Mouse (Mus musculus): ENCODE measurements around the gene Mfsd14b. TPM values are rescaled to one million over a fixed set of nuclear protein-coding genes. Genes with fewer than 3 reads are reported as not detected.

The Mfsd14b gene
- polyA plus RNA-seq (2014; fragmentation: Nextera tagmentation; extraction: Ambion mirVana), result 33.4 and 33.7 TPM in 2 replicates

DNA sequence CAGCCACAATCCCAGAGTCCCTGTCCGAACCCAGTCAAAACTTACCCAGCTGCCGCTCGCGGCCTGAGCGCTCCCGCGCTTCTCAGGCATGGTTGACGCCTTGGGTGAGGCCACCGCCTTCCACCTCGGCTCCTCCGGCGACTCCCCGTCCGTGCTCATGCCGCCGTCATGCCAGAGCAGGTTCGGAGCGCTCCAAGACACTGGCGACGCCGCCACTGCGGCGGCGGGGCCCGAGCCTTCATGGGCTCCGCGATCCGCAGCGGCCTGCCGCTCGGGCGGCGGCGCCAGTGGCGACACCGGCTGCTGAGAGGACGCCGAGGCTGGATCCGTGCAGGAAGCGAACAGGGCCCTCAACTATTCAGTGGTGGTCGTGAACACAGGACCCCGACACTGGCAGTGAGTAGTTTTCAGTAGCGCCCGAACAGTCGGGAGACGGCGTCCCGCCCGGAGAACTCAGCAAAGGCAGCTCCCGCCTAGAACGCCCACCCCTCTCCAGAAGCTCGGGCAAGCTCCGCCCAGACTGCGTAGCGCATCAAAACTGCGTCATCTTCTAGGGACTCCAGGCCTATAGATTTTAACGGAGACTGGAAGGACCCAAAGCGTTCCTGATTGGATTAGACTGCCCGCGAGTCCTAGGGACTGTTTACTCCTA, at the start of gene Mfsd14b:
Gene Mfsd14b (minus strand): TSS at position 517 of the 652 bp plus-strand sequence.
- peak; percentile 100 for ATAC-seq (ENCODE audit: low read depth)
- H3K4me1 ChIP-seq (ENCODE audit: control insufficient read depth, insufficient read depth, low read length), result peaks cover 10% of the 10 kb centered on the region; the same call in 1 of the 2 replicates
- WGBS, result under 1% methylated on average over 53 of the region's 60 CpGs
- H3K4me2 ChIP-seq (ENCODE audit: low read depth, low read length), result peak within 1 kb of the TSS; percentile 69
- no peaks in the 10 kb centered on the region for H3K9me3 ChIP-seq (ENCODE audit: control insufficient read depth, low read length)
- peak within 1 kb of the TSS; percentile 85 for H3K27ac ChIP-seq (ENCODE audit: low read depth, low read length)
- H3K9ac ChIP-seq (replicated peaks; ENCODE audit: low read depth, low read length), result peak within 1 kb of the TSS; percentile 88
- no peaks in the 10 kb centered on the region for H3K27me3 ChIP-seq (ENCODE audit: control insufficient read depth, insufficient read depth, low read length)
- no peaks in the 10 kb centered on the region for H3K36me3 ChIP-seq (ENCODE audit: control insufficient read depth, insufficient read depth, low read length)
- peak within 1 kb of the TSS; percentile 94 for H3K4me3 ChIP-seq (ENCODE audit: low read depth, low read length)

- ATAC-seq (ENCODE audit: low read depth), result no peak
- Histone ChIP-seq H3K36me3 (ENCODE audit: control insufficient read depth, insufficient read depth, low read length) (no peaks in the 10 kb centered on the region), H3K27me3 (ENCODE audit: control insufficient read depth, insufficient read depth, low read length) (no peaks in the 10 kb centered on the region), H3K9ac (replicated peaks; ENCODE audit: low read depth, low read length) (no peak within 1 kb of the TSS), H3K9me3 (ENCODE audit: control insufficient read depth, low read length) (no peaks in the 10 kb centered on the region), H3K4me1 (ENCODE audit: control insufficient read depth, insufficient read depth, low read length) (no peaks in the 10 kb centered on the region), H3K27ac (ENCODE audit: low read depth, low read length) (no peak within 1 kb of the TSS), H3K4me3 (ENCODE audit: low read depth, low read length) (no peak within 1 kb of the TSS), H3K4me2 (ENCODE audit: low read depth, low read length) (no peak within 1 kb of the TSS)
- 77% methylated on average over 1 of the region's 1 CpGs for WGBS
Observed at GRCm38 (mm10) chr13:65149940-65150339, 37.2 kb upstream of the Mfsd14b start, which contains the start of gene Olfr466. TSS of gene Olfr466 (plus strand) at chr13:65150240.

GRCm38 (mm10) chr13:65137789-65138188, 25.0 kb upstream of the Mfsd14b start, which contains the start of gene Olfr465-ps1:
TSS of gene Olfr465-ps1 (plus strand) at chr13:65138089.
- no peaks in the 10 kb centered on the region for H3K4me1 ChIP-seq (ENCODE audit: control insufficient read depth, insufficient read depth, low read length)
- no peak within 1 kb of the TSS for H3K27ac ChIP-seq (ENCODE audit: low read depth, low read length)
- WGBS, result 87% methylated on average over 4 of the region's 4 CpGs
- no peaks in the 10 kb centered on the region for H3K36me3 ChIP-seq (ENCODE audit: control insufficient read depth, insufficient read depth, low read length)
- H3K9ac ChIP-seq (replicated peaks; ENCODE audit: low read depth, low read length), result no peak within 1 kb of the TSS
- H3K27me3 ChIP-seq (ENCODE audit: control insufficient read depth, insufficient read depth, low read length), result no peaks in the 10 kb centered on the region
- ATAC-seq (ENCODE audit: low read depth), result no peak
- no peak within 1 kb of the TSS for H3K4me3 ChIP-seq (ENCODE audit: low read depth, low read length)
- no peak within 1 kb of the TSS for H3K4me2 ChIP-seq (ENCODE audit: low read depth, low read length)
- no peaks in the 10 kb centered on the region for H3K9me3 ChIP-seq (ENCODE audit: control insufficient read depth, low read length)

DNA sequence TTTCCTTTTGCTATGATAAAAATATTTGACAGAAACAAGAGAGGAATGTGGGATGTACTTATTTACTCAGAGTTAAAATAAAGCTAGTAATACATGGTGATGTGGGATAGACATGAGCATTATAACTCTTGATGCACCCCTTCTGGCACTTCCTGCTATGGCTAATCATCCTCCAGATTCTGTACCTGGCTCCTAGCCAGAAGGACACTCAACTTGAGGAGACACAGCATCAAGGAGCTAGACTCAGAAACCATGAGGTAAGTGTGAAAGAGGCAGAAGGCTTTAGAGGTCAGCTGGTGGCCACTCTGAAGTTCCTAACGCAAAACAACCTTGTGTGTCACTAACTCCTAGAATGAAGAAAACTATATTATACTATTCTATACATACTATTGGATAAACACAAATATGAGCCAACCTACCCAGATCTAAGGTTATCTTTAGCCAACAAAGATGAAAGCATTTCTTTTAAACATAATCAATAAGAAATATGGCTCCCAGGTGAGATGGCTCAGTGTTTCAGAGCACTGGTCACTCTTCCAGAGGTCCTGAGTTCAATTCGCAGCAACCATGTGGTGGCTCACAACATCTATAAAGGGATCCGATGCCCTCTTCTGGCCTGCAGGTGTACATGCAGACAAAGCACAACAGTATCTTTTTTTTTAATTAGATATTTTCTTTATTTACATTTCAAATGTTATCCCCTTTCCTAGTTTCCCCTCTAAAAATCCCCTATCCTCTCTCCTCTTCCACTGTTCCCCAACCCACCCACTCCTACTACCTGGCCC, 14.5 kb upstream of the Mfsd14b start:
- no peak overlapping the region for H3K4me3 ChIP-seq (ENCODE audit: low read depth, low read length)
- WGBS, result 61% methylated on average over 3 of the region's 3 CpGs
- no peaks in the 10 kb centered on the region for H3K27me3 ChIP-seq (ENCODE audit: control insufficient read depth, insufficient read depth, low read length)

DNA sequence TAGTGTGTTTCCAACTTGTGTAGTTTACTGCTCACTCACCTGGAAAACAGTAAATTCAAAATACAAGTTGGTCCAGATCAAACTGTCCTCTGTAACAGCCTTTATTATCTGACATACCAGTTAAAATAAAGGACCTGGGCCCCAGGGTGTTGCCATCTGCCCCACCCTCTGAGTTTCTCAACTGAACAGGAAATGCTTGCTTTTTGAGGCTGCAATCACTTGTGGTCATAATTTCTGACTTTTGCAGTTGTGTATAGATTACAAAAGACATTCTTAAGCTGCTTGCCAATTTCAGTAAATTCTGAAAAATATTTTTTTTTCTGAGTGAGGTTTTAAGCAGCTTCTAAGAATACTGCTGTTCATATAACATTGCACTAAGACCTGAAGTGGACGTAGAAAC, 9.3 kb upstream of the Mfsd14b start:
- ATAC-seq (ENCODE audit: low read depth), result no peak
- Histone ChIP-seq H3K9ac (replicated peaks; ENCODE audit: low read depth, low read length) (no peak overlapping the region), H3K4me2 (ENCODE audit: low read depth, low read length) (no peak overlapping the region), H3K27me3 (ENCODE audit: control insufficient read depth, insufficient read depth, low read length) (no peaks in the 10 kb centered on the region), H3K36me3 (ENCODE audit: control insufficient read depth, insufficient read depth, low read length) (no peaks in the 10 kb centered on the region), H3K9me3 (ENCODE audit: control insufficient read depth, low read length) (no peaks in the 10 kb centered on the region), H3K4me3 (ENCODE audit: low read depth, low read length) (no peak overlapping the region), H3K4me1 (ENCODE audit: control insufficient read depth, insufficient read depth, low read length) (no peaks in the 10 kb centered on the region), H3K27ac (ENCODE audit: low read depth, low read length) (no peak overlapping the region)
- WGBS, result 88% methylated on average over 1 of the region's 1 CpGs

More for the DNA sequence above, 14.5 kb upstream of the Mfsd14b start:
- H3K4me2 ChIP-seq (ENCODE audit: low read depth, low read length), result no peak overlapping the region
- H3K9me3 ChIP-seq (ENCODE audit: control insufficient read depth, low read length), result no peaks in the 10 kb centered on the region; the same call in 1 of the 2 replicates
- H3K4me1 ChIP-seq (ENCODE audit: control insufficient read depth, insufficient read depth, low read length), result no peaks in the 10 kb centered on the region
- no peak for ATAC-seq (ENCODE audit: low read depth)
- H3K9ac ChIP-seq (replicated peaks; ENCODE audit: low read depth, low read length), result no peak overlapping the region
- H3K36me3 ChIP-seq (ENCODE audit: control insufficient read depth, insufficient read depth, low read length), result no peaks in the 10 kb centered on the region
- no peak overlapping the region for H3K27ac ChIP-seq (ENCODE audit: low read depth, low read length)

DNA sequence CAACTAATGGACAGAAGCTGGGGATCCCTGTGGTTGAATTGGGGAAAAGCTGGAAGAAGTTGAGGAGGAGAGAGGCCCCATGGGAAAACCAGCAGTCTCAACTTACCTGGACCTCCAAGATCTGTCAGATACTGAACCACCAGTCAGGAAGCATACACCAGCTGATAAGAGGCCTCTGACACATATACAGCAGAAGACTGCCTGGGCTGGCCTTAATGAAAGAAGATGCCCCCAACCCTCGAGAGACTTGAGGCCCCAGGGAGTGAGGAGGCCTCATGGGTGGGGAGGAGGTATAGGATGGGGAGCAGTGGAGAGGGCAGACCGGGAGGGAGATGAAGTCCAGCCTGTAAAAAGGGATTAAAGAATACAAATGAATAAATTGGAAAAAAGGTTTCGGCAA, 8.2 kb upstream of the Mfsd14b start:
- no peak for ATAC-seq (ENCODE audit: low read depth)
- H3K27ac ChIP-seq (ENCODE audit: low read depth, low read length), result no peak overlapping the region

DNA sequence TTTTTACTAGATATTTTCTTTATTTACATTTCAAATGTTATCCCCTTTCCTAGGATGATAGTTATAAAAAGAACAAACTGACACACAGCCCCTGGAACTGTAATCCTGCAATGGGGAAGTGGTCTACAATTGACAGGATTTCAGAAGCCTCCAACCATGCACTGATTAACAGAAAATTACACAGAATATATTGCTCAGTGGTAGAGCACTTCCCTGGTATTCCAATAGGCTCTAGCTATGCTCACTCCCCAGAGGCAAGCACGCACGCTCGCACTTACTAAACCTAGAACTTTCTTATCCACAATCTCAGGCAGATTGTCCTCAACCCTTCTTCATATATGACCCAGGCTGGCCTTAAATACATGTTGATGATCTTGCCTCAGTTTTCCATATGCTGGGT, 464 bp upstream of the Mfsd14b start:
- H3K4me2 ChIP-seq (ENCODE audit: low read depth, low read length), result peak overlapping the region; percentile 51
- ATAC-seq (ENCODE audit: low read depth), result peak; percentile 57
- no peaks in the 10 kb centered on the region for H3K27me3 ChIP-seq (ENCODE audit: control insufficient read depth, insufficient read depth, low read length)
- 62% methylated on average over 3 of the region's 3 CpGs for WGBS
- peak overlapping the region; percentile 70 for H3K27ac ChIP-seq (ENCODE audit: low read depth, low read length)
- H3K4me1 ChIP-seq (ENCODE audit: control insufficient read depth, insufficient read depth, low read length), result peaks cover 10% of the 10 kb centered on the region; the same call in 1 of the 2 replicates
- H3K9me3 ChIP-seq (ENCODE audit: control insufficient read depth, low read length), result no peaks in the 10 kb centered on the region
- peak overlapping the region; percentile 94 for H3K4me3 ChIP-seq (ENCODE audit: low read depth, low read length)
- peak overlapping the region; percentile 88 for H3K9ac ChIP-seq (replicated peaks; ENCODE audit: low read depth, low read length)
- no peaks in the 10 kb centered on the region for H3K36me3 ChIP-seq (ENCODE audit: control insufficient read depth, insufficient read depth, low read length)

More for the DNA sequence above, 8.2 kb upstream of the Mfsd14b start:
- H3K4me3 ChIP-seq (ENCODE audit: low read depth, low read length), result no peak overlapping the region
- no peaks in the 10 kb centered on the region for H3K9me3 ChIP-seq (ENCODE audit: control insufficient read depth, low read length)
- no peak overlapping the region for H3K9ac ChIP-seq (replicated peaks; ENCODE audit: low read depth, low read length)
- no peaks in the 10 kb centered on the region for H3K27me3 ChIP-seq (ENCODE audit: control insufficient read depth, insufficient read depth, low read length)
- no peaks in the 10 kb centered on the region for H3K4me1 ChIP-seq (ENCODE audit: control insufficient read depth, insufficient read depth, low read length)
- 73% methylated on average over 3 of the region's 3 CpGs for WGBS
- H3K36me3 ChIP-seq (ENCODE audit: control insufficient read depth, insufficient read depth, low read length), result no peaks in the 10 kb centered on the region
- no peak overlapping the region for H3K4me2 ChIP-seq (ENCODE audit: low read depth, low read length)

- peak overlapping the region; percentile 88 for H3K9ac ChIP-seq (replicated peaks; ENCODE audit: low read depth, low read length)
- no peak for ATAC-seq (ENCODE audit: low read depth)
- peak overlapping the region; percentile 85; the same call in 1 of the 2 replicates for H3K27ac ChIP-seq (ENCODE audit: low read depth, low read length)
- peak overlapping the region; percentile 94 for H3K4me3 ChIP-seq (ENCODE audit: low read depth, low read length)
- peak overlapping the region; percentile 69 for H3K4me2 ChIP-seq (ENCODE audit: low read depth, low read length)
- no peaks in the 10 kb centered on the region for H3K27me3 ChIP-seq (ENCODE audit: control insufficient read depth, insufficient read depth, low read length)
- H3K36me3 ChIP-seq (ENCODE audit: control insufficient read depth, insufficient read depth, low read length), result no peaks in the 10 kb centered on the region
- 2% methylated on average over 5 of the region's 5 CpGs for WGBS
- H3K4me1 ChIP-seq (ENCODE audit: control insufficient read depth, insufficient read depth, low read length), result peaks cover 10% of the 10 kb centered on the region; the same call in 1 of the 2 replicates
- no peaks in the 10 kb centered on the region for H3K9me3 ChIP-seq (ENCODE audit: control insufficient read depth, low read length)
Observed at GRCm38 (mm10) chr13:65111961-65112360, 814 bp downstream of the Mfsd14b start.

DNA sequence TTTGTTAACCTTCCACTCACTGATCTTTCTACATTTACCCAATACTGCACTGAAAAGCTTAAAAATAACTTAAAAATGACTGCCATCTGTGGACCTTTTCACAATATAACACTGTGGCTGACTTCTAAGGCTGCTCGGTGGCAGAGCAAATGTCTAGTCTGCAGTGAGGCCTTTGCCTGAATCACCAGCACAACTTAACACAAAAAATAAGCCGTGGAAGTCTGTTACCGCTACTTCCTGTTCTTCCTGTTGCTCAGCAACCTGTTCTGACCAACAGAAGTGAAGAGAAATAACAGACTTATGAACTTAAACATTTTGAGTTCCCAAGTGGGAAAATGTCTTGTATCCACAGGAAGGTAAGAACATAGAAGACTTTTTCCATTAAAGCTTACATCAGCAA, 11.5 kb downstream of the Mfsd14b start:
- WGBS, result 98% methylated on average over 3 of the region's 3 CpGs

More for the DNA sequence above, 11.5 kb downstream of the Mfsd14b start:
- no peak overlapping the region for H3K9ac ChIP-seq (replicated peaks; ENCODE audit: low read depth, low read length)
- H3K36me3 ChIP-seq (ENCODE audit: control insufficient read depth, insufficient read depth, low read length), result no peaks in the 10 kb centered on the region
- H3K4me1 ChIP-seq (ENCODE audit: control insufficient read depth, insufficient read depth, low read length), result no peaks in the 10 kb centered on the region
- no peak for ATAC-seq (ENCODE audit: low read depth)
- H3K27me3 ChIP-seq (ENCODE audit: control insufficient read depth, insufficient read depth, low read length), result no peaks in the 10 kb centered on the region
- H3K27ac ChIP-seq (ENCODE audit: low read depth, low read length), result no peak overlapping the region
- no peaks in the 10 kb centered on the region; the same call in 1 of the 2 replicates for H3K9me3 ChIP-seq (ENCODE audit: control insufficient read depth, low read length)
- no peak overlapping the region for H3K4me3 ChIP-seq (ENCODE audit: low read depth, low read length)
- H3K4me2 ChIP-seq (ENCODE audit: low read depth, low read length), result no peak overlapping the region
